Mouse (Mus musculus): Measurements from ENCODE around the gene Nr4a2. TPM values are rescaled to one million over a fixed set of nuclear protein-coding genes. Genes with fewer than 3 reads are reported as not detected.

The Nr4a2 gene
- total and polyA plus RNA-seq, 3 experiments, result 0.82 to 2.3 (median 1.8) TPM

- H3K4me2 ChIP-seq (ENCODE audit: insufficient read depth, low read depth, poor library complexity, severe bottlenecking), result no peak overlapping the region
- H3K9ac ChIP-seq (ENCODE audit: insufficient read depth, low read depth), result no peak overlapping the region
- in situ Hi-C loops (cut with MboI; ENCODE audit: low pct_ligation_motif_present, low pct_unique_long_range_greater_than_20kb, low sequenced_read_pairs), result loop anchor here (25.0 kb wide), 1 partner anchor 262 kb away; no protein-coding TSS in a partner anchor
- no peaks in the 10 kb centered on the region for H3K4me1 ChIP-seq (ENCODE audit: control insufficient read depth in 1 of 2, insufficient read depth in 2 of 2)
- no peak for DNase-seq (ENCODE audit: extremely low read depth)
- no peaks in the 10 kb centered on the region for H3K79me2 ChIP-seq (replicated peaks; ENCODE audit: control insufficient read depth, extremely low read depth, insufficient read depth, poor library complexity, severe bottlenecking)
- H3K27ac ChIP-seq (ENCODE audit: insufficient read depth, low read depth), result no peak overlapping the region
- dilution Hi-C loops (cut with MboI; ENCODE audit: extremely low pct_ligation_motif_present, extremely low pct_unique_long_range_greater_than_20kb, low sequenced_read_pairs), result no loop called here
- peaks cover 0 to 1% of the 10 kb centered on the region in 2 experiments for H3K36me3 ChIP-seq (replicated peaks in 1 of 2; ENCODE audit: control insufficient read depth in 1 of 2, insufficient read depth in 1 of 2, low read length in 1 of 2)
- no peak for TF ChIP-seq EP300 (IDR thresholded peaks at IDR 0.05; ENCODE audit: low read length)
- TF ChIP-seq ETS1 (conservative IDR thresholded peaks at IDR 0.05; ENCODE audit: low read depth, low read length), result no peak
- H3K9me3 ChIP-seq (replicated peaks; ENCODE audit: low read length), result peaks cover 5% of the 10 kb centered on the region
- no peaks in the 10 kb centered on the region for H3K27me3 ChIP-seq (replicated peaks)
- no peak overlapping the region for H3K4me3 ChIP-seq (replicated peaks in 1 of 3; ENCODE audit: low read depth in 2 of 3, low read length in 2 of 3, poor library complexity in 1 of 3)
Observed at GRCm38 (mm10) chr2:57100241-57100640, 23.6 kb downstream of the Nr4a2 start.

DNA sequence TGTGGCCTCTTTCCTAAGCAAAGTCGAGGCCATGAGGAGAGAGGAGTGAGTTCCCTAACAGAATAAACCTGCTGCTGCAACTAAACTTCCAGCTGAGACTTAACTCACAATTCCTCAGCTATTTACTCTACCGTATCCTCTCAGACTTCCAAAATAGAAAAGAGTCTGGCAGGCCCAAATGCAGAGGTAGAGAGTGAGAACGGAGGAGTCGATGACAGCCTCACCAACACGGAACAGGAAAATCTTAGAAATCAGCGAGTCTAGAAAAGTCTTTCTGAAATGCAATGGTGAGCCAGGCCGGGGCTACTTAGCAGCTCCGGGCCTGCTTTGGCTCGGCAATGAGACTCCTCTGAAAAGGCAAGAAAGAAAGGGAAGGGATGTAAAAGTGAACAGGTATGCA lies 51.4 kb downstream of the Nr4a2 start:
- no peak for TF ChIP-seq MEF2A (IDR thresholded peaks at IDR 0.05; ENCODE audit: borderline replicate concordance, low read depth, low read length)
- TF ChIP-seq POLR2A (IDR thresholded peaks at IDR 0.05; ENCODE audit: low read depth, low read length), result no peak
- TF ChIP-seq SIN3A (IDR thresholded peaks at IDR 0.05; ENCODE audit: low read length), result no peak
- no peak for TF ChIP-seq KAT2A (IDR thresholded peaks at IDR 0.05; ENCODE audit: insufficient replicate concordance, low read length)
- no peak for TF ChIP-seq HCFC1 (IDR thresholded peaks at IDR 0.05; ENCODE audit: low read depth, low read length)
- no peak for TF ChIP-seq GABPA (IDR thresholded peaks at IDR 0.05; ENCODE audit: insufficient replicate concordance, low read depth, low read length)
- no peak for TF ChIP-seq USF1 (IDR thresholded peaks at IDR 0.05; ENCODE audit: low read depth, low read length)
- TF ChIP-seq CHD2 (IDR thresholded peaks at IDR 0.05; ENCODE audit: low read length), result no peak
- TF ChIP-seq MAX (IDR thresholded peaks at IDR 0.05; ENCODE audit: low read length), result no peak
- TF ChIP-seq ZC3H11A (IDR thresholded peaks at IDR 0.05; ENCODE audit: low read depth, low read length), result no peak
- dilution Hi-C loops (cut with MboI; ENCODE audit: extremely low pct_ligation_motif_present, extremely low pct_unique_long_range_greater_than_20kb, low sequenced_read_pairs) (no loop called here), in situ Hi-C loops (cut with MboI; ENCODE audit: low pct_ligation_motif_present, low pct_unique_long_range_greater_than_20kb, low sequenced_read_pairs) (no loop called here)
- no peak overlapping the region for H3K27ac ChIP-seq (ENCODE audit: insufficient read depth, low read depth)
- H3K4me2 ChIP-seq (ENCODE audit: insufficient read depth, low read depth, poor library complexity, severe bottlenecking), result no peak overlapping the region
- H3K4me3 ChIP-seq (replicated peaks in 1 of 3; ENCODE audit: low read depth in 2 of 3, low read length in 2 of 3, poor library complexity in 1 of 3), result no peak overlapping the region
- no peaks in the 10 kb centered on the region for H3K36me3 ChIP-seq (replicated peaks in 1 of 2; ENCODE audit: control insufficient read depth in 1 of 2, insufficient read depth in 1 of 2, low read length in 1 of 2)
- no peak for DNase-seq (ENCODE audit: extremely low read depth)
- no peak overlapping the region for H3K9ac ChIP-seq (ENCODE audit: insufficient read depth, low read depth)
- H3K79me2 ChIP-seq (replicated peaks; ENCODE audit: control insufficient read depth, extremely low read depth, insufficient read depth, poor library complexity, severe bottlenecking), result no peaks in the 10 kb centered on the region
- H3K4me1 ChIP-seq (ENCODE audit: control insufficient read depth in 1 of 2, insufficient read depth in 2 of 2), result no peaks in the 10 kb centered on the region
- no peaks in the 10 kb centered on the region for H3K27me3 ChIP-seq (replicated peaks)
- no peaks in the 10 kb centered on the region for H3K9me3 ChIP-seq (replicated peaks; ENCODE audit: low read length)

GRCm38 (mm10) chr2:57063480-57063879 lies 60.3 kb downstream of the Nr4a2 start:
- Histone ChIP-seq H3K27ac (ENCODE audit: insufficient read depth, low read depth) (no peak overlapping the region), H3K4me1 (ENCODE audit: control insufficient read depth in 1 of 2, insufficient read depth in 2 of 2) (no peaks in the 10 kb centered on the region), H3K9ac (ENCODE audit: insufficient read depth, low read depth) (no peak overlapping the region), H3K4me2 (ENCODE audit: insufficient read depth, low read depth, poor library complexity, severe bottlenecking) (no peak overlapping the region), H3K79me2 (replicated peaks; ENCODE audit: control insufficient read depth, extremely low read depth, insufficient read depth, poor library complexity, severe bottlenecking) (no peaks in the 10 kb centered on the region), H3K36me3 (replicated peaks in 1 of 2; ENCODE audit: control insufficient read depth in 1 of 2, insufficient read depth in 1 of 2, low read length in 1 of 2) (no peaks in the 10 kb centered on the region), H3K27me3 (replicated peaks) (no peaks in the 10 kb centered on the region), H3K9me3 (replicated peaks; ENCODE audit: low read length) (no peaks in the 10 kb centered on the region), H3K4me3 (replicated peaks in 1 of 3; ENCODE audit: low read depth in 2 of 3, low read length in 2 of 3, poor library complexity in 1 of 3) (no peak overlapping the region)
- TF ChIP-seq GABPA (IDR thresholded peaks at IDR 0.05; ENCODE audit: insufficient replicate concordance, low read depth, low read length) (no peak), PAX5 (IDR thresholded peaks at IDR 0.05; ENCODE audit: low read length) (no peak), ZMIZ1 (IDR thresholded peaks at IDR 0.05; ENCODE audit: low read depth, low read length) (no peak), SMC3 (IDR thresholded peaks at IDR 0.05; ENCODE audit: low read depth, low read length) (no peak)
- in situ Hi-C loops (cut with MboI; ENCODE audit: low pct_ligation_motif_present, low pct_unique_long_range_greater_than_20kb, low sequenced_read_pairs) (no loop called here), dilution Hi-C loops (cut with MboI; ENCODE audit: extremely low pct_ligation_motif_present, extremely low pct_unique_long_range_greater_than_20kb, low sequenced_read_pairs) (no loop called here)
- DNase-seq (ENCODE audit: extremely low read depth), result no peak

Other genes with a start within 250 kb of the Nr4a2 start
- gene Gpd2, start 113.6 kb upstream of the Nr4a2 start, total RNA-seq (2012; rRNA removed), result 16.7 and 18.4 TPM in 2 replicates
- gene Gpd2, start 113.6 kb upstream of the Nr4a2 start, total RNA-seq (2014; rRNA removed), result 14.7 and 15.7 TPM in 2 replicates
- gene Gpd2, start 113.6 kb upstream of the Nr4a2 start, polyA plus RNA-seq (2012; ENCODE audit: insufficient read length, low read depth), result 20.4 and 20.6 TPM in 2 replicates

All from CH12.LX (cell line).